Mouse (Mus musculus): Measurements from ENCODE around the gene Fkbp1a. TPM values are rescaled to one million over a fixed set of nuclear protein-coding genes. Genes with fewer than 3 reads are reported as not detected.

Fkbp1a gene
- polyA plus RNA-seq, 1 experiment: 37.1 TPM

DNA sequence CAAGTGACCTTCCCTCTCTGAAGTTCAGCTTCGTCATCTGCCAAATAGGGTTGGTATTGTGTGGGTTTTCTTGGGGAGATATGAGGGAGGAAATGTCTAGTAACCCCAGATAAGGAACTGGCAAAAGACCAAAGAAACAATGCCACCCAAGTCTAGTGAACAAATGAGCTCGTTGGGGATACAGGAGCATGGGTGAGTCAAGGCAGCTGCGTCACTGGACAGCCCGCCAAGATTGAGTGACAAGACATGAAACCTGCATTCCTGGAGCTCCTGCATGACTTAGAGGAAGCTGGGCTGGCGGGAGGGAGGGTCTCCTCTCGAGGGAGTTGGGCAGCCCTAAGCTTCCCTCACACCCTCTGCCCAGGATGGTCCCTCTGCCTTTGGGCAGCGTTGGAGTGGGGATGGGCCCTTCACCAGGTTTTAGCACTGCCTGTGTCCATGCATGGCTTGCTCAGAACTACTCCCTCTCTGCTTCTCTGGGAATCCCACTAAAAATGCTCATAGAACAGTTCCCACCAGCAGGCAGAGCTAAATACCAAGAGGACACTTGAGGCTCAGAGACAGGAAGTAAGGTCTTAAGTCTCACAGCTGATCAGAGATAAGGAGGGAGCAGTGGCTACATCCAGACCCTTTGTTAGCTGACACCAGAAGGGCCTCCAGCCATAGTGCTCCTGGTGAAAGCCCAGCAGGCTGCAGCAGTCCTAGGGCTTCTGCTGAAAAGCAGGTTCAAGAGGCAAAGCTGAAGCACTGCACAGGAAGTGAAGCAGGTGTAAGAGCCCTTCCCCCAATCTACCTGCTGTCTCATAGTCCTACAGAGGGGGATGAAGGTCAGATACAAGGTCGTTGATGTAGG is 11.7 kb upstream of the Fkbp1a start:
- H3K27me3 ChIP-seq (ENCODE audit: control insufficient read depth, insufficient read depth, low read length): no peaks in the 10 kb centered on the region
- no peak overlapping the region for H3K4me3 ChIP-seq (ENCODE audit: extremely low read depth, insufficient read depth, insufficient read length)
- TF ChIP-seq CTCF (IDR thresholded peaks at IDR 0.05; ENCODE audit: extremely low read depth, insufficient read depth, insufficient read length, insufficient replicate concordance): no peak
- no peak for TF ChIP-seq POLR2A (IDR thresholded peaks at IDR 0.05; ENCODE audit: low read depth, low read length)
- no peaks in the 10 kb centered on the region for H3K36me3 ChIP-seq (ENCODE audit: control insufficient read depth, insufficient read depth, low read length)
- no peak overlapping the region for H3K27ac ChIP-seq (ENCODE audit: insufficient read depth, low read length)
- 33% methylated on average over 8 of the region's 8 CpGs for WGBS
- no peaks in the 10 kb centered on the region; the same call in 1 of the 2 replicates for H3K4me1 ChIP-seq (ENCODE audit: control insufficient read depth, insufficient read depth, insufficient read length)
- no peak for DNase-seq (ENCODE audit: low read depth in 1 of 2, low spot score in 2 of 2)

DNA sequence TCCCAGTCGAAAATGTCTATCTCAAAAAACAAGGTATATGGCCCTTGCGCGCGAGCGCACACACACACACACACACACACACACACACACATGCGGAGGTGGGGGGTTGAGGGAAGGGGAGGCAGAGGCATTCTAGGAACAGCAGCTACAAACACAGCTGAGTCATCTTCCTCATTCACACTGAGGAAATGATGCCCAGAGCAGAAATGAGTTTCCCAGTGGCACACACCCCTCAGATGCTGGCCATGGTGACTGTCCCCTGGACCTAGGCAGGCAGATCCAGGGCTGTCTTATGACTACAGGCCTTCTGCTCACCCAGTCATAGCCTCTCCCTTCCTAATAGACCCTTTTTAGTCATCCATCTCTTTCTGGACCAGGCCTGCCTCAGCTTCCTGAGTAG is 8.7 kb upstream of the Fkbp1a start:
- H3K4me3 ChIP-seq (ENCODE audit: extremely low read depth, insufficient read depth, insufficient read length): no peak overlapping the region
- no peaks in the 10 kb centered on the region; the same call in 1 of the 2 replicates for H3K4me1 ChIP-seq (ENCODE audit: control insufficient read depth, insufficient read depth, insufficient read length)
- H3K27ac ChIP-seq (ENCODE audit: insufficient read depth, low read length): no peak overlapping the region
- no peaks in the 10 kb centered on the region for H3K27me3 ChIP-seq (ENCODE audit: control insufficient read depth, insufficient read depth, low read length)
- H3K36me3 ChIP-seq (ENCODE audit: control insufficient read depth, insufficient read depth, low read length): no peaks in the 10 kb centered on the region
- TF ChIP-seq CTCF (IDR thresholded peaks at IDR 0.05; ENCODE audit: extremely low read depth, insufficient read depth, insufficient read length, insufficient replicate concordance) (no peak), POLR2A (IDR thresholded peaks at IDR 0.05; ENCODE audit: low read depth, low read length) (no peak)
- 35% methylated on average over 6 of the region's 6 CpGs for WGBS
- no peak for DNase-seq (ENCODE audit: low read depth in 1 of 2, low spot score in 2 of 2)

DNA sequence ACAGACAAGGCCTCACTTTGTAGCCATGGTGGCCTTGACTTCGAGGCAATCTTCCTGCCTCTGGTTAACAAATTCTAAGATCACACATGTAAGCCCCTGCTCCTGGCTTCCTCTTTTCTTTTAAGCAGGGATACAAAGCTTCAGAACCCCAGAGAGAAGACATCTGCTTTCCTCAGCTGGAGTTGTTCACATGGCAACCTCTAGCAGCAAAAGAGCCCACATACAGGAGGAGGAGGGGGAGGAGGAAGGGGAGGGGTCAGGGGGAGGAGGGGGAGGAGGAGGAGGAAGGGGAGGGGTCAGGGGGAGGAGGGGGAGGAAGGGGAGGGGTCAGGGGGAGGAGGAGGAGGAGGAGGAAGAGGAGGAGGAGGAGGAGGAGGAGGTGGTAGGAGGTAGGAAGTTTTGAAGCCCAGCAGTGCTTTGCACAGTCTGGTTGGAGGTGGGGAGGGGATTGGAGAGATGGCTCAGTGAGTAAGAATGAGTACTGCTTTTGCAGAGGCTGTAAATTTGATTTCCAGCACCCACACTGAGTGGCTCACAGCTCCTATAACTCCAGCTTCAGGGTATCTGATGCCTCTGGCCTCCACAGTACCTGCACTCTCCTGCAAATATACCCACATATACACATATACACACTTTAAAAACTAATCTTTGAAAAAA is 6.2 kb upstream of the Fkbp1a start:
- 5% methylated on average over 1 of the region's 1 CpGs for WGBS
- H3K27ac ChIP-seq (ENCODE audit: insufficient read depth, low read length): peak overlapping the region; percentile 2; the same call in 1 of the 2 replicates
- no peak overlapping the region for H3K4me3 ChIP-seq (ENCODE audit: extremely low read depth, insufficient read depth, insufficient read length)
- TF ChIP-seq POLR2A (IDR thresholded peaks at IDR 0.05; ENCODE audit: low read depth, low read length) (no peak), CTCF (IDR thresholded peaks at IDR 0.05; ENCODE audit: extremely low read depth, insufficient read depth, insufficient read length, insufficient replicate concordance) (no peak)
- no peak for DNase-seq (ENCODE audit: low read depth in 1 of 2, low spot score in 2 of 2)
- H3K36me3 ChIP-seq (ENCODE audit: control insufficient read depth, insufficient read depth, low read length): no peaks in the 10 kb centered on the region
- H3K4me1 ChIP-seq (ENCODE audit: control insufficient read depth, insufficient read depth, insufficient read length): no peaks in the 10 kb centered on the region; the same call in 1 of the 2 replicates
- H3K27me3 ChIP-seq (ENCODE audit: control insufficient read depth, insufficient read depth, low read length): no peaks in the 10 kb centered on the region

DNA sequence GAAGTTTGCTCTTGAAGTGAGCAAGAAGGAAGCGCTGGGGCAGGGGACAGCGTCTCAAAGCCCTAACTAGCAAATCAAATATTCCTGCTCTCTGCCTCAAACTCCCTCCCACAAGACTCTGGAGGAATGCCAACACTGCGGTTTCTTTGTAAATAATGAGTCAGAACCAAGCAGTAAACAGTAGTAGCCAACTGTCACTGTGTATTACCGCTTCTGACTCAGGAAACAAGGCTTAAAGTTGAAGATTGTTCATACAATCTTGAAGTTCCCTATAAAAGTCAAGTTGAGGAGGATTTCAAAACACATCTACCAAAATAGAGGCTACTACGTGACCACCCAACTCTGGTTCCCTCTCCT is 5.7 kb upstream of the Fkbp1a start:
- Histone ChIP-seq H3K4me3 (ENCODE audit: extremely low read depth, insufficient read depth, insufficient read length) (no peak overlapping the region), H3K27me3 (ENCODE audit: control insufficient read depth, insufficient read depth, low read length) (no peaks in the 10 kb centered on the region), H3K27ac (ENCODE audit: insufficient read depth, low read length) (0 out of 2 replicates have a peak overlapping the region, but pooled peaks have one; percentile 2), H3K36me3 (ENCODE audit: control insufficient read depth, insufficient read depth, low read length) (no peaks in the 10 kb centered on the region), H3K4me1 (ENCODE audit: control insufficient read depth, insufficient read depth, insufficient read length) (no peaks in the 10 kb centered on the region; the same call in 1 of the 2 replicates)
- TF ChIP-seq CTCF (IDR thresholded peaks at IDR 0.05; ENCODE audit: extremely low read depth, insufficient read depth, insufficient read length, insufficient replicate concordance): no peak
- no peak for TF ChIP-seq POLR2A (IDR thresholded peaks at IDR 0.05; ENCODE audit: low read depth, low read length)
- 22% methylated on average over 5 of the region's 5 CpGs for WGBS
- peak in 1 of 2 experiments; percentile 12 for DNase-seq (ENCODE audit: low read depth in 1 of 2, low spot score in 2 of 2)

DNA sequence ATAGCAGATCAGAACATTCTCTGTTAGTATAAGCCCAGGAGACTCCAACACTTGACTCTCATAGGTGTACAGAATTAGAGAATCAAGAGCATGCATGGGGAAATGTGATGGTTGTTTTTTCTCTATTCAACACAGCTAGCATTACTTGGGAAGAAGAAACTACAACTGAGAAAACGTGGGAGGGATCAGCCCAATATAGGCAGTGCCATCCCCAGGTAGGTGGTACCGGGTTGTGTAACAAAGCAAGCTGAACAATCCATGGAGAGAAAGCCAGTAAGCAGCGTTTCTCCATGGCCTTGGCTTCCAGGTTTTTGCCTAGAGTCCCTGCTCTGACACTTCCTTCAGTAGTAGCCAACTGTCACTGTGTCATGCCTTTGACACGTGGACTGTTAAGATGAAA is 3.6 kb upstream of the Fkbp1a start:
- no peaks in the 10 kb centered on the region for H3K27me3 ChIP-seq (ENCODE audit: control insufficient read depth, insufficient read depth, low read length)
- no peak overlapping the region for H3K27ac ChIP-seq (ENCODE audit: insufficient read depth, low read length)
- no peak for DNase-seq (ENCODE audit: low read depth in 1 of 2, low spot score in 2 of 2)
- H3K4me3 ChIP-seq (ENCODE audit: extremely low read depth, insufficient read depth, insufficient read length): no peak overlapping the region
- TF ChIP-seq CTCF (IDR thresholded peaks at IDR 0.05; ENCODE audit: extremely low read depth, insufficient read depth, insufficient read length, insufficient replicate concordance) (no peak), POLR2A (IDR thresholded peaks at IDR 0.05; ENCODE audit: low read depth, low read length) (no peak)
- no peaks in the 10 kb centered on the region for H3K36me3 ChIP-seq (ENCODE audit: control insufficient read depth, insufficient read depth, low read length)
- H3K4me1 ChIP-seq (ENCODE audit: control insufficient read depth, insufficient read depth, insufficient read length): peaks cover 6% of the 10 kb centered on the region; the same call in 1 of the 2 replicates
- WGBS: 74% methylated on average over 4 of the region's 4 CpGs

DNA sequence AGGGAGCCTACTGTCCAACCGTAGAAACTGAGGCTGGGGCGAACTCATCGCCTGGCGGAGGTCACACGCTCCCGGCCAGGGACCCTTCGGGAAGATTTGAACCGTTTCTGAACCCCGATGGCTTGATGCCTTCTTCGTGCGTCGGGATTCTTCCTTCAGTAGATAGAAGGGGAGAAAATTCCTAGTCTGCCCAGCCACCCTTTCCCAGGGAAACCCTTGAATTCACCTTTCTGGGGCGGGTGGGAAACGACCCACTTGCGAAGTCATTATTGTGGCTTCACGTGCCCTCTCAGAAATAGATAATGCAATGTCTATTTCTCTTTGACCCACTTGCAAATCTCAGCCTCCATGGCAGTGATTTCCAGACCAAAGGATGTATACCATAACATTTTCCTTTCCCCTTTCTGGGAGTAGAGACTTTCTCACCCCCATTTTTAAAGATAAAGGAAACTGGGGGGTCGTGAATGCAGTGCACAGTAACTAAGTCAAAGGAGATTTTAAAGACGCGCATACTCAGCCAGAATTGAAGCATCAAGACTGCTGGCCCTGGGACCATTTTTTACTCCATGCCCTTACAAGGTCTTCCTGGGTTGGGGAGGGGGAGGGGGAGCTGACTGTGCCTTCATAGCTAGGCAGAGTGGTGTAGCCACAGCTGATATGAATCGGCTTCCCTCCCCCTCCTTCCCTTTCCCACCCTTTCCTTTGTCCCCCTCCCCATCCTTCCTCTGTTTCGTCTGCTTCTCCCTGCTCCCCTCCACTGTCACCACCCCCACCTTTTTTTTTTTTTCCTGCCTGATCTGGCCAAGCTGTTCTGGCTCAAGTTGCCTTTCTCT is 996 bp downstream of the Fkbp1a start:
- peak in 1 of 2 experiments; percentile 13 for DNase-seq (ENCODE audit: low read depth in 1 of 2, low spot score in 2 of 2)
- TF ChIP-seq POLR2A (IDR thresholded peaks at IDR 0.05; ENCODE audit: low read depth, low read length): no peak
- TF ChIP-seq CTCF (IDR thresholded peaks at IDR 0.05; ENCODE audit: extremely low read depth, insufficient read depth, insufficient read length, insufficient replicate concordance): no peak

More for the DNA sequence above, 996 bp downstream of the Fkbp1a start:
- Histone ChIP-seq H3K4me3 (ENCODE audit: extremely low read depth, insufficient read depth, insufficient read length) (peak overlapping the region; percentile 97), H3K4me1 (ENCODE audit: control insufficient read depth, insufficient read depth, insufficient read length) (peaks cover 10% of the 10 kb centered on the region; the same call in 1 of the 2 replicates), H3K27me3 (ENCODE audit: control insufficient read depth, insufficient read depth, low read length) (no peaks in the 10 kb centered on the region), H3K27ac (ENCODE audit: insufficient read depth, low read length) (peak overlapping the region; percentile 77), H3K36me3 (ENCODE audit: control insufficient read depth, insufficient read depth, low read length) (peaks cover 3% of the 10 kb centered on the region)
- 2% methylated on average over 21 of the region's 21 CpGs for WGBS
